Mouse (Mus musculus) pancreas, adult 10 weeks (tissue): ENCODE results near the gene Ptpdc1. TPM values are rescaled to one million over a fixed set of nuclear protein-coding genes. Genes with fewer than 3 reads are reported as not detected.

ENCODE experiments used
- polyA plus RNA-seq: library from polyadenylated mRNA; stranded (reverse); fragments of 350-450 nt; fragmentation: Illumina TruSeq; extraction: RNeasy Lipid Tissue Mini Kit (QIAGEN cat#74804); gene quantifications from one replicate; pipeline ENCODE4 v1.2.3, GENCODE M21; 2015; ENCODE audit warnings: low read depth, low replicate concordance; ENCODE audit not compliant: insufficient read depth

Gene Ptpdc1
- 2.2 TPM for polyA plus RNA-seq

GRCm38 (mm10) chr13:48625433-48626184 is at the start of gene Ptpdc1:
Ptpdc1 (minus strand) TSS chr13:48625664.

GRCm38 (mm10) chr13:48662431-48663143 is 37.1 kb upstream of the Ptpdc1 start, which contains the start of gene Barx1:
Barx1 (plus strand) TSS chr13:48662998.

Other genes with a start within 250 kb of the Ptpdc1 start
- 1.1 TPM for gene Zfp169, start 112.2 kb downstream of the Ptpdc1 start, polyA plus RNA-seq
- gene A830005F24Rik, start 112.1 kb downstream of the Ptpdc1 start, polyA plus RNA-seq, result not detected
- 3.0 TPM for gene Barx1, start 37.3 kb upstream of the Ptpdc1 start, polyA plus RNA-seq
- 6.0 TPM for gene Phf2, start 245.5 kb upstream of the Ptpdc1 start, polyA plus RNA-seq